Mouse (Mus musculus) brain, embryonic 14.5 days (tissue): ENCODE data around the gene C2cd2.

ENCODE experiments used
- CTCF ChIP-seq: fragments of 200-500 bp; IDR thresholded peaks from 2 replicates; pipeline ENCODE4 v1.5.1; 2012; ENCODE audit warnings: inconsistent platforms, mild to moderate bottlenecking, moderate library complexity, borderline replicate concordance; ENCODE audit not compliant: insufficient read depth, insufficient read length; ENCODE audit errors: extremely low read depth
- POLR2A ChIP-seq: fragments of 200-500 bp; IDR thresholded peaks from 2 replicates; pipeline ENCODE4 v1.6.1; 2012; ENCODE audit warnings: mild to moderate bottlenecking, inconsistent platforms, borderline replicate concordance; ENCODE audit not compliant: poor library complexity, insufficient read depth, insufficient read length, severe bottlenecking; ENCODE audit errors: extremely low read depth

GRCm38 (mm10) chr16:97828207-97828606 lies 134.2 kb downstream of the C2cd2 start:
- TF ChIP-seq POLR2A: no peak
- TF ChIP-seq CTCF: no peak
